Mouse (Mus musculus) stomach, embryonic 14.5 days (tissue): ENCODE data around the gene Gm10295. TPM values are rescaled to one million over a fixed set of nuclear protein-coding genes. Genes with fewer than 3 reads are reported as not detected.

Source experiments
- ATAC-seq: fragments of 200-750 bp; cut with Nextera tagmentation; 2 replicates; pipeline ENCODE4 v1.8.0; 2017; ENCODE audit warnings: low read depth, moderate TSS enrichment; ENCODE audit not compliant: insufficient number of reproducible peaks, insufficient read depth, low FRiP score
- H3K27ac ChIP-seq: fragments of 300-500 bp; sonication (generic); 2 replicates; pipeline ENCODE4 v1.5.1; 2014; ENCODE audit warnings: mild to moderate bottlenecking, low read length, moderate library complexity, mixed read lengths
- H3K27me3 ChIP-seq: fragments of 300-500 bp; sonication (generic); 2 replicates; pipeline ENCODE4 v1.6.1; 2014; ENCODE audit warnings: low read length, control low read depth, mixed read lengths; ENCODE audit not compliant: control insufficient read depth, insufficient read depth
- H3K36me3 ChIP-seq: fragments of 300-500 bp; sonication (generic); 2 replicates; pipeline ENCODE4 v1.6.1; 2014; ENCODE audit warnings: mild to moderate bottlenecking, control low read depth, low read length, moderate library complexity, mixed read lengths; ENCODE audit not compliant: control insufficient read depth, insufficient read depth
- H3K4me1 ChIP-seq: fragments of 300-500 bp; sonication (generic); 2 replicates; pipeline ENCODE4 v1.6.1; 2014; ENCODE audit warnings: low read length, control low read depth, mixed read lengths; ENCODE audit not compliant: control insufficient read depth, insufficient read depth
- H3K4me2 ChIP-seq: fragments of 300-500 bp; sonication (generic); replicated peaks from 2 replicates; pipeline ENCODE4 v1.6.1; 2014; ENCODE audit warnings: low read depth, low read length, control low read depth
- H3K4me3 ChIP-seq: fragments of 300-500 bp; sonication (generic); 2 replicates; pipeline ENCODE4 v1.5.1; 2014; ENCODE audit warnings: low read depth, low read length, control low read depth
- H3K9ac ChIP-seq: fragments of 300-500 bp; sonication (generic); replicated peaks from 2 replicates; pipeline ENCODE4 v1.6.1; 2014; ENCODE audit warnings: low read depth, mild to moderate bottlenecking, control low read depth, low read length, moderate library complexity, mixed read lengths
- H3K9me3 ChIP-seq: fragments of 300-500 bp; sonication (generic); 2 replicates; pipeline ENCODE4 v1.6.1; 2016; ENCODE audit warnings: low read depth, low read length, control low read depth; ENCODE audit not compliant: control insufficient read depth
- WGBS: fragments of 180-500 bp; shearing (Covaris S2); extraction: QIAGEN DNeasy Blood & Tissue Kit; methylation state at CpG from one replicate; pipeline ENCODE4 v1.1.7; 2014; 5-methylcytosine and 5-hydroxymethylcytosine counted together
- polyA plus RNA-seq: library from polyadenylated mRNA; unstranded; fragments of >200 nt; fragmentation: Nextera tagmentation; extraction: Ambion mirVana; gene quantifications from 2 replicates; pipeline ENCODE4 v1.2.1, GENCODE M21; 2014

Gene Gm10295
- polyA plus RNA-seq, 1 experiment from 2014 or later, result not detected

DNA sequence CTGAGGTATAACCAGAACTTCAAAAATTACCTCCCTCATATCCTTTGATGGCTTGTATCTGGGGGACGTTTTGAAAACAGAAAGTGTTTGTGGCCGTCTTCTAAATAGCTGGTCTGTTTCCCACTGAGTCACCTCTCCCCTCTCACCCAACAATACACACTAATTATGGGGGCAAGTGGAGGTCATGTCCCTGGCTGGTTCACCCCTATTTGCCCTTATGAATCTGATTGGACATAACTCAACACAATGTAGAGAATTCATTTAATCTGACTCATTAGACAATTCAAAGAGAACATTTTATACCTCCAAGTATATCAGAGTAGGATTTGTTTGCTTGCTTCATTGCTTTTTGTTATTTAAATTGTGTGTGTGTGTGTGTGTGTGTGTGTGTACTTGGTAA lies 20.6 kb upstream of the Gm10295 start:
- H3K4me2 ChIP-seq, result no peak overlapping the region
- 68% methylated on average over 2 of the region's 2 CpGs for WGBS
- no peaks in the 10 kb centered on the region for H3K27me3 ChIP-seq
- no peaks in the 10 kb centered on the region for H3K9me3 ChIP-seq
- no peak overlapping the region for H3K9ac ChIP-seq
- no peak overlapping the region for H3K27ac ChIP-seq
- no peak overlapping the region for H3K4me3 ChIP-seq
- H3K4me1 ChIP-seq, result peaks cover 4% of the 10 kb centered on the region; the same call in 1 of the 2 replicates
- H3K36me3 ChIP-seq, result no peaks in the 10 kb centered on the region
- ATAC-seq, result no peak

DNA sequence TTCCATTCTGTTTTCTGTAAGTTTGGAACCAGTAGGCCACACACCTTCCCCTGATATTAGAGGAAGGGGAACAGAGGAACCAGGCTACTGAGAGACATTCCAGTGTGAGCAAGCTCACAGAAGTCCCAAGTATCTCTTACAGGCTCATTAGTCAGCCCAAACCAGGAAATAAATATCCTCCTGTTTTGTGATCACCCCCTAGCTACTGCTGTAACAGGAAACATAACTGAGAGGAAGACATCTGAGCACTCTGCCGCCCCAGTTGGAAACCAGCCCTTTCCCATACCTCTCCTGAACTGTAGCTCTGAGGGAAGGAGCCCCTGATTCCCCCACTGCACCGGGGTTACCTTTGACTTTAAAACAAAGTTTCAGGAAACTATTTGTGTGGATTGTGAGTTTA lies 19.5 kb upstream of the Gm10295 start:
- 54% methylated on average over 2 of the region's 2 CpGs for WGBS
- H3K4me1 ChIP-seq, result peaks cover 4% of the 10 kb centered on the region; the same call in 1 of the 2 replicates
- no peak overlapping the region for H3K4me2 ChIP-seq
- ATAC-seq, result no peak
- no peak overlapping the region for H3K27ac ChIP-seq
- H3K9ac ChIP-seq, result no peak overlapping the region
- H3K4me3 ChIP-seq, result no peak overlapping the region
- H3K27me3 ChIP-seq, result no peaks in the 10 kb centered on the region
- no peaks in the 10 kb centered on the region for H3K9me3 ChIP-seq
- no peaks in the 10 kb centered on the region for H3K36me3 ChIP-seq

DNA sequence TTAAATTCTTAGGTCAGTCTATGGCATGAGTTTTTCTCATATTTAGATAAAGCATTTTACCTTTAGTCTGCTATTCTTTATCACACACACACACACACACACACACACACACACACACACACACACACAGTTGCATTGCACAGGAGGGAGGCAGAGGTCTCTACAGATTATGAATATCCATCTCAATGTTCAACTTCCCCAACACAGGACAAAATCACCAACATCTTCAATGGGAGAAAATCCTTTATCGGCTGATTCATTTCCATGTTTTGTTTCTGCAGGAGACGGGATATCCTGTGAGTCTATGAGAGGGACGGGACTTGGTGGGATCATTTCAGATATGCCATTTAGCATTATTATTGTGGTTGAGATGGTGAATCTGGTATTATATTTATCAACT lies 18.8 kb upstream of the Gm10295 start:
- H3K27ac ChIP-seq, result no peak overlapping the region

DNA sequence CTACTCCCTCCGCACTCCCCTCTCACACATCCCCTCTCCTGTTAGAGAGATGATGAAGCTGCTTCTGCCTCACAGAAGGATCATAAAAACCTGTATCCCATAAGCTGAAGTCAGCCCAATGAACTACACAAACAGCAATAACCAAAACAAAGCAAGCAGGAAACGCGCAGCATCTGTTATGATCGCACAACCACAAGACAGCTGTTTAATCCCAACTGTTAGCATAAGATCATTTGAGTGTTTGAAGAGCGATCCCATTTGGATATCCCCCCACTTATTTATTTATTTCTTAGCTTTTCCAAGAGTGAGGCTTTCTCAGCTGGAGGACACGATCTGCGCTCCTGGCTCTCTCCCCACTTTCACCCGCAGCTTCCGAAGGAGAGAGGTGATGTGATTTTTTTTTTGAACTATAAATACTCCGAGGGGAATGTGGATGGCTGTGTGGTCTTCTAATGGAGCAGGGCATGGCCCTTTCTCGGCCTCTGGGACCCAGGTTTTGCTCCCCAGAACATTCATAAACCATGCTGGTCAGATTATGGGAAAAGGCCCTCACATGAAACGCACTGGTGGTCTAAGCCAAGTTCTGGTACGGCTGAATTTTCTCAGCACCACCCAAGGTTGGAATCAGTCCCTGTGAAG lies 17.4 kb upstream of the Gm10295 start:
- no peaks in the 10 kb centered on the region for H3K27me3 ChIP-seq
- no peak overlapping the region for H3K9ac ChIP-seq
- WGBS, result 50% methylated on average over 13 of the region's 13 CpGs
- H3K4me2 ChIP-seq, result no peak overlapping the region
- H3K9me3 ChIP-seq, result no peaks in the 10 kb centered on the region
- ATAC-seq, result peak; percentile 46; the same call in 1 of the 2 replicates
- H3K4me1 ChIP-seq, result 0 out of 2 replicates have a peak, but pooled peaks cover under 1% of the 10 kb centered on the region
- no peaks in the 10 kb centered on the region for H3K36me3 ChIP-seq
- peak overlapping the region; percentile 74 for H3K27ac ChIP-seq
- H3K4me3 ChIP-seq, result no peak overlapping the region

More for the DNA sequence above, 18.8 kb upstream of the Gm10295 start:
- Histone ChIP-seq H3K36me3 (no peaks in the 10 kb centered on the region), H3K9ac (no peak overlapping the region), H3K27me3 (no peaks in the 10 kb centered on the region), H3K4me3 (no peak overlapping the region), H3K4me2 (no peak overlapping the region), H3K4me1 (peaks cover 4% of the 10 kb centered on the region; the same call in 1 of the 2 replicates), H3K9me3 (no peaks in the 10 kb centered on the region)
- no peak for ATAC-seq
- WGBS, result 79% methylated on average over 3 of the region's 3 CpGs

DNA sequence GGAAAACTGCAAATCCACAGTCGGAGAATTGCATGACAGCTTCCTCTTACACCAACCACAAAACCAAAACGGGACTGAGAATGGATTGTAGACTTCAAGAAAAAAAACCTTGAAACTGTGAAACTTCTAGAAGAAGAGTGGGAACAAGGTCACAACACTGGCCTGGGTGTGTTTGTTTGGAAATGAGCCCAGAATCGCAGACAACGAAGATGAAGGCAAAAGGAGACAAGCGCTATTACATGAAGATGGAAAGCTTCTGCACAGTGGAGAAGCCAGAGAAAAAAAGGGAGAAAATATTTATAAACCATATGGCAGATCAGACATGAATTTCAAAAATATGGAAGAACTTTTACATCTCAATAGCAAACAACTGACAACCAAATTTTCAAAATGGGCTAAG lies 4.3 kb upstream of the Gm10295 start:
- no peaks in the 10 kb centered on the region for H3K27me3 ChIP-seq
- no peak for ATAC-seq
- WGBS, result 49% methylated on average over 5 of the region's 5 CpGs
- 0 out of 2 replicates have a peak, but pooled peaks cover 4% of the 10 kb centered on the region for H3K4me1 ChIP-seq
- H3K36me3 ChIP-seq, result no peaks in the 10 kb centered on the region
- no peak overlapping the region for H3K4me2 ChIP-seq
- H3K9me3 ChIP-seq, result no peaks in the 10 kb centered on the region
- no peak overlapping the region for H3K4me3 ChIP-seq
- H3K27ac ChIP-seq, result peak overlapping the region; percentile 48; the same call in 1 of the 2 replicates
- H3K9ac ChIP-seq, result no peak overlapping the region

DNA sequence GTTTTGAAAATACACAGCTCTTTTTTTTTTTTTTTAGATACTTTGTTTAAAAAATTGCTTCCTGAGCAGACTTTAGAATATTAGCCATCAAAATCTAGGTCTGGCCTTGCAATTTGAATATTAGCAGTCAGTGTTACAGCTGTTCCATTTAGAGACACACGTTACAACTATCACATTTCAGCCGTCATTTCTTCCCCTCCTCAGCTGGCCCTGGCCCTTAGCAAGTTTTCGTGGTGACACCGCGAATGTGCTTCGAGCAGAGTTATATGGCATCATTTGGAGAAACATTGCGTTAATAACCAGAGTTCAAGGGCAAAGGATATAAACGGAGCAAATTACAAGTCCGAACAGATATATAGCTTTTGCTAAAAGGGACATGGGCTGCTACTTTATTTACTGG lies 2.4 kb downstream of the Gm10295 start:
- no peaks in the 10 kb centered on the region for H3K9me3 ChIP-seq
- no peaks in the 10 kb centered on the region for H3K27me3 ChIP-seq
- 73% methylated on average over 9 of the region's 9 CpGs for WGBS

DNA sequence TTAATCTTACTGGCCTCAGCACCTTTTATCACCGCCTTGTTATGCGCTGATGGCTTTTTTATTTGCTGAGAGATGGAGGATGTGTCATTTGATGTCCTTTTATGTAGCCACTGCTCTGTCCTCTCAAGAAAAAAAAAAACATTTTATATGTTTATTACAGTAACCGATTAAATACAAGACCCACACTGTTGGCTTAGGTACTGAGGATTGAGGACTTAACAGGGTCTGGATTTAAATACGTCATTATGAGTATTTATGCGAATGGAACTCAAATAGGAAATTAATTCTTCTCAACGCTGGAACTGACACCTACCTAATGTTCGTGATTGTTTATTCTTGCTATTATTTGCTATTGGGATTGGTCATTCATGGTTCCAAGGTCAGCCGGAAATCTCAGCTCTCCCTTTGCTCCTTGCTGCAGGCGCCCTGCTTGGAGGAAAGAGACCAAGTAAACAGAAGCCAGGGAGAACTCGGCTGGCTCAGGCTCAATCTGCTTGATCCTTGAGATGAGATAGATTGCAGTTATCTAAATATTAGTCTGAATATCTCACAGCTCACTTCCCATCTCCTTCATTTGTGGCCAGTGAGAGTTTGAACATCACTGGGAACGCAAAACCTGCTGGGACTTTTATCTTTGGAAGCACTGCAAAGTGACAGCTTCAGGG lies 26.2 kb downstream of the Gm10295 start:
- H3K4me2 ChIP-seq, result no peak overlapping the region
- H3K4me1 ChIP-seq, result no peaks in the 10 kb centered on the region
- no peak overlapping the region for H3K9ac ChIP-seq
- H3K27ac ChIP-seq, result no peak overlapping the region
- no peaks in the 10 kb centered on the region for H3K9me3 ChIP-seq
- no peaks in the 10 kb centered on the region for H3K27me3 ChIP-seq
- H3K4me3 ChIP-seq, result no peak overlapping the region
- no peak for ATAC-seq
- no peaks in the 10 kb centered on the region for H3K36me3 ChIP-seq
- WGBS, result 53% methylated on average over 11 of the region's 11 CpGs

More for the DNA sequence above, 2.4 kb downstream of the Gm10295 start:
- Histone ChIP-seq H3K9ac (no peak overlapping the region), H3K27ac (no peak overlapping the region), H3K4me1 (0 out of 2 replicates have a peak, but pooled peaks cover 4% of the 10 kb centered on the region), H3K36me3 (no peaks in the 10 kb centered on the region), H3K4me3 (no peak overlapping the region), H3K4me2 (no peak overlapping the region)
- no peak for ATAC-seq

DNA sequence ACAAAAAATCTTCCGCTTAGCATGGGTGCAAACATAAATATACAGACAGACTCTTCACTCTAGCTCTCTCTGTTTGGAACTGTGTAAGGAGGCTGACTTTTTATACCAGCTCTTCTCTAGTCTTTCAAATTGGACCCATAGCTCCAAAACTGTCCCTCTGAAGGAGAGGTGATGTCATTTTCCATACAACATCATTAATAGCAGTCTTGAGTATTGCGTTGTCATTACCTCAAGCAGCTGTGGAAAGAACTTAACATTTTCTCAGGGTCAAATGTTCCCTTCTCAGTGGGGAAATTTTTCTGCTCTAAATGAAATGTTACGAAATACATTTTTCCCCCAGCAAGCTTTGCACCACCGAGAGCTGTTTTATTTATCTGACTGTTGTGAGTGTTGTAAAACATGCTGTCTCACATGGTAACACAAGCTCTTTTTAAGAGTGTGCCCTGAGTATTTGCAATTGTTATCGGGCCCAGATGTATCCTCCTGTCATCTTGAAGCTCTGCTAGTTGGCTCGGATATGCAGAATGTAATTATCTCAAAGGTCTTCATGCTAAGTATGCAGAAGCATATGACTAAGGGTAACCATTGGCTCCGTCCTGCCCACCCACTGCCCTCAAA lies 38.0 kb downstream of the Gm10295 start:
- 59% methylated on average over 7 of the region's 7 CpGs for WGBS
- no peak overlapping the region for H3K4me2 ChIP-seq
- H3K9me3 ChIP-seq, result no peaks in the 10 kb centered on the region
- H3K9ac ChIP-seq, result no peak overlapping the region
- no peak overlapping the region; the same call in 1 of the 2 replicates for H3K27ac ChIP-seq
- H3K4me1 ChIP-seq, result 0 out of 2 replicates have a peak, but pooled peaks cover 7% of the 10 kb centered on the region
- H3K36me3 ChIP-seq, result no peaks in the 10 kb centered on the region
- H3K4me3 ChIP-seq, result no peak overlapping the region
- no peak for ATAC-seq
- no peaks in the 10 kb centered on the region for H3K27me3 ChIP-seq
